Mouse (Mus musculus) brain, embryonic 14.5 days (tissue): ENCODE data around the gene Prr15l. TPM values are rescaled to one million over a fixed set of nuclear protein-coding genes. Genes with fewer than 3 reads are reported as not detected.
A peak's percentile ranks its signal among the peaks of the same experiment; 100 is the strongest.

ENCODE experiments used
- DNase-seq: peaks from one replicate; pipeline ENCODE4 v3.0.0-alpha.2; 2011; ENCODE audit warnings: low read depth
- CTCF ChIP-seq: fragments of 200-500 bp; IDR thresholded peaks from 2 replicates; pipeline ENCODE4 v1.5.1; 2012; ENCODE audit warnings: inconsistent platforms, mild to moderate bottlenecking, moderate library complexity, borderline replicate concordance; ENCODE audit not compliant: insufficient read depth, insufficient read length; ENCODE audit errors: extremely low read depth
- POLR2A ChIP-seq: fragments of 200-500 bp; IDR thresholded peaks from 2 replicates; pipeline ENCODE4 v1.6.1; 2012; ENCODE audit warnings: mild to moderate bottlenecking, inconsistent platforms, borderline replicate concordance; ENCODE audit not compliant: poor library complexity, insufficient read depth, insufficient read length, severe bottlenecking; ENCODE audit errors: extremely low read depth
- polyA plus RNA-seq: library from polyadenylated mRNA; depleted of rRNA; stranded (reverse); fragments of >200 nt; gene quantifications from 2 replicates; pipeline ENCODE4 v1.2.3, GENCODE M21; 2012

Prr15l gene
- polyA plus RNA-seq, 1 experiment, result 0.16 TPM

GRCm38 (mm10) chr11:96937549-96938425, 9.9 kb downstream of the Prr15l start:
- DNase-seq, result peak; percentile 36
- TF ChIP-seq POLR2A (no peak), CTCF (peak; percentile 64)

- no peak for TF ChIP-seq CTCF
- TF ChIP-seq POLR2A, result no peak
- DNase-seq, result no peak
These were observed 10.5 kb downstream of the Prr15l start for GRCm38 (mm10) chr11:96938426-96938800.

- no peak for DNase-seq
- no peak for TF ChIP-seq POLR2A
- no peak for TF ChIP-seq CTCF
These were observed 12.9 kb downstream of the Prr15l start for GRCm38 (mm10) chr11:96940578-96941465.

- TF ChIP-seq CTCF (no peak), POLR2A (no peak)
- DNase-seq, result no peak
These were observed 14.2 kb downstream of the Prr15l start for GRCm38 (mm10) chr11:96941989-96942590.

- TF ChIP-seq POLR2A, result no peak
- no peak for TF ChIP-seq CTCF
- DNase-seq, result peak; percentile 98
These were observed 15.9 kb downstream of the Prr15l start, which contains the start of gene Pnpo for GRCm38 (mm10) chr11:96943746-96944304. Gene Pnpo, minus strand, starts transcription at chr11:96943986.

GRCm38 (mm10) chr11:96944844-96945580, 17.1 kb downstream of the Prr15l start:
- no peak for TF ChIP-seq POLR2A
- no peak for TF ChIP-seq CTCF
- DNase-seq, result no peak

GRCm38 (mm10) chr11:96946498-96946897, 18.6 kb downstream of the Prr15l start:
- peak; percentile 55 for DNase-seq
- TF ChIP-seq CTCF, result no peak
- TF ChIP-seq POLR2A, result no peak

- DNase-seq, result no peak
- TF ChIP-seq POLR2A (no peak), CTCF (no peak)
These were observed 19.9 kb downstream of the Prr15l start for GRCm38 (mm10) chr11:96947849-96948248.

GRCm38 (mm10) chr11:96950767-96951166, 22.9 kb downstream of the Prr15l start:
- no peak for TF ChIP-seq CTCF
- no peak for TF ChIP-seq POLR2A
- no peak for DNase-seq

- TF ChIP-seq CTCF (no peak), POLR2A (no peak)
- no peak for DNase-seq
These were observed 24.5 kb downstream of the Prr15l start for GRCm38 (mm10) chr11:96952426-96952825.

- TF ChIP-seq POLR2A (no peak), CTCF (no peak)
These were observed 25.0 kb downstream of the Prr15l start for GRCm38 (mm10) chr11:96952896-96953295.

More at GRCm38 (mm10) chr11:96952896-96953295, 25.0 kb downstream of the Prr15l start:
- DNase-seq, result no peak
